Mouse (Mus musculus) kidney, adult 2 months (tissue): ENCODE data around the gene Muc15.

Experiments
- CTCF ChIP-seq: fragments of 200-500 bp; conservative IDR thresholded peaks from 2 replicates; pipeline ENCODE4 v1.5.1; 2011; ENCODE audit warnings: low read depth, mild to moderate bottlenecking, control low read depth, low read length, moderate library complexity, mixed read lengths; ENCODE audit not compliant: insufficient read depth, insufficient read length
- POLR2A ChIP-seq: fragments of 200-500 bp; IDR thresholded peaks from one replicate; pipeline ENCODE4 v1.6.1; 2011; ENCODE audit warnings: low read depth, low read length, control low read depth

GRCm38 (mm10) chr2:110737236-110737635 is 16.1 kb downstream of the Muc15 start:
- TF ChIP-seq POLR2A (no peak), CTCF (no peak)
